Mouse (Mus musculus) liver, embryonic 16.5 days (tissue): Measurements from ENCODE around the gene Abcd3. TPM values are rescaled to one million over a fixed set of nuclear protein-coding genes. Genes with fewer than 3 reads are reported as not detected.
A peak's percentile ranks its signal among the peaks of the same experiment; 100 is the strongest.

Source experiments
- ATAC-seq: fragments of 200-750 bp; cut with Nextera tagmentation; 2 replicates; pipeline ENCODE4 v1.8.0; 2017; ENCODE audit warnings: low read depth, mild to moderate bottlenecking, moderate number of reproducible peaks, moderate library complexity
- H3K27ac ChIP-seq: fragments of 300-500 bp; sonication (generic); 2 replicates; pipeline ENCODE4 v1.5.1; 2014; ENCODE audit warnings: mild to moderate bottlenecking, low read length
- H3K27me3 ChIP-seq: fragments of 300-500 bp; sonication (generic); 2 replicates; pipeline ENCODE4 v1.6.1; 2014; ENCODE audit warnings: low read depth, low read length, mixed read lengths; ENCODE audit not compliant: control insufficient read depth, insufficient read depth
- H3K36me3 ChIP-seq: fragments of 300-500 bp; sonication (generic); 2 replicates; pipeline ENCODE4 v1.6.1; 2014; ENCODE audit warnings: mild to moderate bottlenecking; ENCODE audit not compliant: control insufficient read depth, insufficient read depth
- H3K4me1 ChIP-seq: fragments of 300-500 bp; sonication (generic); 2 replicates; pipeline ENCODE4 v1.6.1; 2014; ENCODE audit warnings: low read depth, low read length, mixed read lengths; ENCODE audit not compliant: control insufficient read depth
- H3K4me2 ChIP-seq: fragments of 300-500 bp; sonication (generic); 2 replicates; pipeline ENCODE4 v1.6.1; 2014; ENCODE audit warnings: low read depth, low read length, mixed read lengths
- H3K4me3 ChIP-seq: fragments of 300-500 bp; sonication (generic); 2 replicates; pipeline ENCODE4 v1.5.1; 2014; ENCODE audit warnings: low read depth, mild to moderate bottlenecking, low read length
- H3K9ac ChIP-seq: fragments of 300-500 bp; sonication (generic); 2 replicates; pipeline ENCODE4 v1.6.1; 2014; ENCODE audit warnings: low read depth, low read length
- H3K9me3 ChIP-seq: fragments of 300-500 bp; sonication (generic); replicated peaks from 2 replicates; pipeline ENCODE4 v1.6.1; 2016; ENCODE audit warnings: low read length; ENCODE audit not compliant: control insufficient read depth
- WGBS: fragments of 180-500 bp; shearing (Covaris S2); extraction: QIAGEN DNeasy Blood & Tissue Kit; methylation state at CpG from one replicate; pipeline ENCODE4 v1.1.7; 2014; ENCODE audit not compliant: insufficient replicate concordance; 5-methylcytosine and 5-hydroxymethylcytosine counted together
- polyA plus RNA-seq: library from polyadenylated mRNA; unstranded; fragments of >200 nt; fragmentation: Nextera tagmentation; extraction: Ambion mirVana; gene quantifications from 2 replicates; pipeline ENCODE4 v1.2.1, GENCODE M21; 2015

Gene Abcd3
- polyA plus RNA-seq, 1 experiment from 2014 or later = 28.4 TPM

DNA sequence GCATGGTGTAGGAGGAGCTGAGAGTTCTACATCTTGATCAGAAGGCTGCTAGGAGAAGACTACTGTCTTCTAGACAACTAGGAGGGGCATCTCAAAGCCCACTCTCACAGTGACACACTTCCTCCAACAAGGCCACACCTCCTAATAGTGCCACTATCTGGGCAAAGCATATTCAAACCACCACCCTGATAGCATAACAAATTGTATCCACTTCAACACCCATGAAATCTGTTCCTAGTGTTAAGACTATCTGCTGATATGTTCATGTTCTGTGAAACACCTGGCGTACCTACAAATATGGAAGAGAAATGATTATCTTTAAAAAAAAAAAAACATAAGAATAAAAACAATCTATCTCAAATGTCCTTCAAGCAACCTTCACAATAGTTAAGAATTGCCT, 9.2 kb upstream of the Abcd3 start:
- H3K4me3 ChIP-seq = no peak overlapping the region
- ATAC-seq = no peak
- H3K27ac ChIP-seq = no peak overlapping the region
- no peaks in the 10 kb centered on the region for H3K27me3 ChIP-seq
- WGBS = 25% methylated on average over 1 of the region's 1 CpGs
- H3K36me3 ChIP-seq = no peaks in the 10 kb centered on the region
- no peak overlapping the region for H3K9ac ChIP-seq
- no peak overlapping the region for H3K4me2 ChIP-seq
- H3K4me1 ChIP-seq = no peaks in the 10 kb centered on the region; the same call in 1 of the 2 replicates
- H3K9me3 ChIP-seq = no peaks in the 10 kb centered on the region

DNA sequence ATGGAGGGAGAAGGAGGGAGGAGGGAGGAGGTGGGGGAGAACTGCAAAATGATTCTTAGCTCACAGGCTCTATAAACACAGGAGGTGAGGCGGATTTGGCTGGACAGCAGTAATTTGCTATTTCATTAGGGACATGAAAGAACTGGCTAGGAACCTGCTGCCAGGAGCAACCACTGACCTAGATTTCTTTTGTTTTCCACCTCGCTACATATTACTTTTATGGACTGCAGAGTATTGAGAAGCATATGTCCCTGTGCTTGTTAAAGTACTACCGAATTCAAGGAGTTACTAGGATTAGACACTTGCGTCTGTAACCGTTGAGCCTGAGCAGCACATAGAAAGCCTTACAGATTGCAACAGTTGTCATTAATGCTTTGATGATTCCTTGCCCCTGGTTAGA, 7.5 kb upstream of the Abcd3 start:
- WGBS = 75% methylated on average over 5 of the region's 5 CpGs
- no peak overlapping the region for H3K27ac ChIP-seq
- no peaks in the 10 kb centered on the region for H3K9me3 ChIP-seq
- no peak overlapping the region for H3K4me2 ChIP-seq
- H3K27me3 ChIP-seq = no peaks in the 10 kb centered on the region
- no peaks in the 10 kb centered on the region; the same call in 1 of the 2 replicates for H3K4me1 ChIP-seq
- no peaks in the 10 kb centered on the region for H3K36me3 ChIP-seq
- no peak overlapping the region for H3K9ac ChIP-seq
- no peak overlapping the region for H3K4me3 ChIP-seq
- no peak for ATAC-seq

DNA sequence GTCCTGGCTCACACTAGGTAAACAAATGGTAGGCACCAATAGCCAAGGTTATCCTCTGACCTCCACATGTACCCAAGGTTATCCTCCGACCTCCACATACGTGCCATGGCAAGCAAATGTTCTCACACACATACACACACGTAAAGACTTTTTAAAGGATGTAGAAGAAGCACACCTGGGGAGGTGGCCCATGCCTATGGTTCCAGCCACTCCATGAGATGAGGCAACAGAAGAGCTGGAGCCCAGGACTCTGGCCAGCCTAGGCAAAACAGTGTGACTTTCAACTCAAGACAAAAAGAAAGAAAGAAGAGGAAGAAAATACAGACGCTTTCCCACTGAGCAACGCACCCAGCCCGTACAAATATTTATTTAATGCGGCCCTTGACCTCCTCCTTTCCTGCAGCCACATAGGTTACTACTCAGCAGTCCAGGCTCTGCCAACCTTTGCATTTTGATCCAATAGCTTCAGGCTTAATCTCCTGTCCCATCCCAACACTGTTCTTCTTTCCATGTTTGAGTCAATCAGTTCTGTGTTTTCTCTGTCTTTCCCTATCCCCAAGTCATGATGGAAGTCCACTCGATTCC, 6.5 kb upstream of the Abcd3 start:
- Histone ChIP-seq H3K9me3 (no peaks in the 10 kb centered on the region), H3K9ac (no peak overlapping the region), H3K4me1 (no peaks in the 10 kb centered on the region; the same call in 1 of the 2 replicates), H3K27ac (0 out of 2 replicates have a peak overlapping the region, but pooled peaks have one; percentile 16), H3K27me3 (no peaks in the 10 kb centered on the region), H3K36me3 (no peaks in the 10 kb centered on the region), H3K4me2 (no peak overlapping the region), H3K4me3 (no peak overlapping the region)
- peak; percentile 64 for ATAC-seq
- WGBS = 58% methylated on average over 8 of the region's 8 CpGs

GRCm38 (mm10) chr3:121819693-121820200, 4.6 kb upstream of the Abcd3 start:
- no peak for ATAC-seq
- Histone ChIP-seq H3K27me3 (no peaks in the 10 kb centered on the region), H3K36me3 (no peaks in the 10 kb centered on the region), H3K4me3 (no peak overlapping the region), H3K9me3 (no peaks in the 10 kb centered on the region), H3K27ac (no peak overlapping the region), H3K9ac (no peak overlapping the region), H3K4me2 (no peak overlapping the region), H3K4me1 (no peaks in the 10 kb centered on the region; the same call in 1 of the 2 replicates)
- WGBS = 39% methylated on average over 3 of the region's 3 CpGs

- Histone ChIP-seq H3K9me3 (no peaks in the 10 kb centered on the region), H3K27me3 (no peaks in the 10 kb centered on the region), H3K4me2 (no peak overlapping the region), H3K36me3 (no peaks in the 10 kb centered on the region), H3K9ac (no peak overlapping the region), H3K4me3 (no peak overlapping the region), H3K27ac (no peak overlapping the region), H3K4me1 (no peaks in the 10 kb centered on the region; the same call in 1 of the 2 replicates)
- 65% methylated on average over 10 of the region's 10 CpGs for WGBS
- ATAC-seq = no peak
Observed at GRCm38 (mm10) chr3:121818736-121819396, 3.8 kb upstream of the Abcd3 start.

- peak overlapping the region; percentile 83 for H3K4me2 ChIP-seq
- no peaks in the 10 kb centered on the region for H3K27me3 ChIP-seq
- H3K27ac ChIP-seq = peak overlapping the region; percentile 87
- ATAC-seq = no peak
- no peaks in the 10 kb centered on the region for H3K36me3 ChIP-seq
- no peaks in the 10 kb centered on the region; the same call in 1 of the 2 replicates for H3K4me1 ChIP-seq
- H3K9me3 ChIP-seq = no peaks in the 10 kb centered on the region
- peak overlapping the region; percentile 80 for H3K9ac ChIP-seq
- H3K4me3 ChIP-seq = peak overlapping the region; percentile 80
- WGBS = 16% methylated on average over 16 of the region's 16 CpGs
Observed at GRCm38 (mm10) chr3:121815549-121816235, 590 bp upstream of the Abcd3 start.

DNA sequence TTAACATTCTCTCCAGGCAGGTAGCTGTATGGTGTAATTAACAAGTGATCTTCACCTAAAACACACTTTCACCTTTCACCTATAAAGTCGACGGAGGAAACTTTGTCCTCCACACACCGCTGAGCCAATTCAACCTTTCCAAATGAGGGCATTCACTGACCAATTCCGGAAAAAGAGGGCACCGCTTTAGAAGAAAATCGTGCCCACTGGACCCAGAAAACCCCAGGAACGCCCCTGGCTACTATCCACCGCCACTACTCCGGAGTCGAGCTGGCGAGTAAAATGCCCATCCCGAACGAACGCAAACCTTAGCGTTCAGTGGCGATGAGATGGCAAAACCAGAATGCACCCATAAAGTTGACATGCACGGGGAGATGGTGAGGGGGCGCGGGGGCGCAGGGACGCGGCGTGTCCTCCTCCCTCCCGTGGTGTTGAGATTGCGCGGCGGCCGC, 663 bp downstream of the Abcd3 start:
- Histone ChIP-seq H3K27me3 (no peaks in the 10 kb centered on the region), H3K9ac (peak overlapping the region; percentile 80), H3K4me2 (peak overlapping the region; percentile 83), H3K36me3 (no peaks in the 10 kb centered on the region), H3K4me1 (peaks cover 2% of the 10 kb centered on the region; the same call in 1 of the 2 replicates), H3K9me3 (no peaks in the 10 kb centered on the region), H3K27ac (peak overlapping the region; percentile 87), H3K4me3 (peak overlapping the region; percentile 80)
- peak; percentile 1; the same call in 1 of the 2 replicates for ATAC-seq
- 0% methylated on average over 26 of the region's 28 CpGs for WGBS

DNA sequence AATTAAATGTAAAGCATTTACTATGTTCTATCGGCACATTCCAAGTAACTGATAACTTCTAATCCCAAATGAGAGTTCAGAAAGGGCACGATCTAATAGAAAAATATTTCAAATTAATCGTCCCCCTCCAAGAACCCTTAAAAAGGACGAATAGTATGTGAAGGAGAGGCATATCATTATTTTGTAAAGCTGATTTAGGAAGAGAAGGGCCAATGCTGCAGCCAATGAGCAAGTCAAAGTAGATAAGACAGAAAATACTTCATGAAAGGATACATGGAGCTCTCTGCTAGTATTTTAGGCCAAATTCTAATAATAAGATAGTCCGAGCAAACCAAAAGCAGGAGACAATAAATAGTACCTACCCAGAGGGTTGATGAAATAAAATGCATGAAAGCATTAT, 1.3 kb downstream of the Abcd3 start:
- H3K4me2 ChIP-seq = peak overlapping the region; percentile 83
- H3K9ac ChIP-seq = no peak overlapping the region
- peak overlapping the region; percentile 80 for H3K4me3 ChIP-seq
- no peaks in the 10 kb centered on the region for H3K27me3 ChIP-seq
- H3K9me3 ChIP-seq = no peaks in the 10 kb centered on the region
- H3K4me1 ChIP-seq = peaks cover 2% of the 10 kb centered on the region; the same call in 1 of the 2 replicates
- H3K36me3 ChIP-seq = no peaks in the 10 kb centered on the region
- 48% methylated on average over 5 of the region's 5 CpGs for WGBS
- ATAC-seq = no peak
- H3K27ac ChIP-seq = no peak overlapping the region
